Mouse (Mus musculus): Measurements from ENCODE around the gene Alox5. TPM values are rescaled to one million over a fixed set of nuclear protein-coding genes. Genes with fewer than 3 reads are reported as not detected.

Alox5 gene
- polyA plus RNA-seq (2012; rRNA removed), result 0.21 and 0.50 TPM in 2 replicates

GRCm38 (mm10) chr6:116460544-116461283 lies at the start of gene Alox5:
Alox5 (minus strand) TSS chr6:116461178.

GRCm38 (mm10) chr6:116506302-116507003 lies 45.5 kb upstream of the Alox5 start, which contains the start of gene Olfr212:
Olfr212 (plus strand) TSS chr6:116506516.

GRCm38 (mm10) chr6:116488791-116489190 lies 27.8 kb upstream of the Alox5 start, which contains the start of gene Olfr211:
Olfr211 (plus strand) TSS chr6:116489091.

Other genes with a start within 250 kb of the Alox5 start
- gene Zfand4, start 197.0 kb downstream of the Alox5 start, polyA plus RNA-seq (2012; rRNA removed), result 6.1 and 7.0 TPM in 2 replicates
- gene March8, start 123.2 kb downstream of the Alox5 start, polyA plus RNA-seq (2012; rRNA removed), result 129 and 134 TPM in 2 replicates
- gene Olfr211, start 27.9 kb upstream of the Alox5 start, polyA plus RNA-seq (2012; rRNA removed), result not detected in 2 replicates
- 0.02 TPM in 1 of 2 replicates, not detected in the other for gene Olfr212, start 45.3 kb upstream of the Alox5 start, polyA plus RNA-seq (2012; rRNA removed)
- not detected in 2 replicates for gene Olfr213, start 77.3 kb upstream of the Alox5 start, polyA plus RNA-seq (2012; rRNA removed)
- 0.06 and 0.13 TPM in 2 replicates for gene Gm5580, start 90.0 kb upstream of the Alox5 start, polyA plus RNA-seq (2012; rRNA removed)
- gene Olfr214, start 93.1 kb upstream of the Alox5 start, polyA plus RNA-seq (2012; rRNA removed), result not detected in 2 replicates
- gene Olfr215, start 123.0 kb upstream of the Alox5 start, polyA plus RNA-seq (2012; rRNA removed), result not detected in 2 replicates
- gene Zfp422, start 167.8 kb upstream of the Alox5 start, polyA plus RNA-seq (2012; rRNA removed), result 117 and 140 TPM in 2 replicates
- gene Depp1, start 189.4 kb upstream of the Alox5 start, polyA plus RNA-seq (2012; rRNA removed), result 5.1 and 5.8 TPM in 2 replicates
- 8.0 and 8.2 TPM in 2 replicates for gene Rassf4, start 212.8 kb upstream of the Alox5 start, polyA plus RNA-seq (2012; rRNA removed)

Data from central nervous system, embryonic 14 days (tissue).